Mouse (Mus musculus) telencephalon, adult 2 months (tissue): ENCODE measurements around the gene Klhl18.
"Not testable (repeated sequence)": the region's sequence is repeated elsewhere in the genome, so short reads cannot be mapped to it uniquely, and the experiment has no call there.

ENCODE experiments used
- DNase-seq: peaks from one replicate; pipeline ENCODE4 v3.0.0-alpha.2; 2011; ENCODE audit warnings: low read depth, low spot score

Gene Klhl18

DNA sequence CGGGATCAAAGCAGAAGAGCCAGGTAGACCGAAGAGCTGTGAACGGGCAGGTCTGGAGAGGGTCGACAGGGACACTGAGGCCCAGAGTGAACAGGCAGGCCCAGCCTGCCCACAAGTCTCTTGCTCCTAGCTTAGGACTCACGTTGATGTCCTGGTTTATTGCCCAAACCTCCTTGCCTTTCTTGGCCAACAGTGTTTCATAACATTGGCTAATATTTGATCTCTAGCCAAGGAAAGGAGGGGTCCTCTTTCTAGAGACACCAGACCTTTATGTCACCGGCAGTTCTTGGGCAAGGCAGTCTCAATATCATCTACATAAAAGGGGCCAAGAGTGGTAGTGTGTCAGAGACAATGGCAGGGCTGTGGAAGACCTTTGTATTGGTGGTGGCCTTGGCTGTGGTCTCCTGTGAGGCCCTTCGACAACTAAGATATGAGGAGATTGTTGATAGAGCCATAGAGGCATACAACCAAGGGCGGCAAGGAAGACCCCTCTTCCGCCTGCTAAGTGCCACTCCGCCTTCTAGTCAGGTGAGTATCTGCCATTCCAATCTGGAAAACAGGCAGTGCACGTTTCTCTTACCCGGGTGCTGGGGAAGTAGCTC is 56.9 kb downstream of the Klhl18 start, which contains the start of gene Ngp:
Ngp (plus strand) TSS at position 237 of the 602 bp plus-strand sequence.
- no peak for DNase-seq

DNA sequence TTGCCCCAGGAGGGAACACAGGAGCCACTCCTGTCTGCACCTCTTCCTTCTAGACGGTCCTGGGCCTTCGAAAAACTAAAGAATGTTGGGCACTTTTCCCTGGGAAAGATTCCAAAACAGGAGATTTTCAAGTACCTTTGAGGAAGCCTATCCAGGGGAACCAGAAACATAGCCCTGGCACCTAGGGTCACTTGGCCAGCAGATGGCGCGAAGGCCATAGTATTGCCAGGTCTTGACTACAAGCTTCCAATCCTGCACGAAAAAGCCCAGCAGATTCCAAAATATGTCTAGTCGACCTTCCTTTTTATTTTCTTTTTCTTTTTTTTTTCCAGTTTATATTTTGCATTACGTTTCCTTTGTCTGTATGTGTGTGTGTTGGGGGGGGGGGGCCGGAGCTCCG is 62.7 kb downstream of the Klhl18 start:
- DNase-seq: no peak

DNA sequence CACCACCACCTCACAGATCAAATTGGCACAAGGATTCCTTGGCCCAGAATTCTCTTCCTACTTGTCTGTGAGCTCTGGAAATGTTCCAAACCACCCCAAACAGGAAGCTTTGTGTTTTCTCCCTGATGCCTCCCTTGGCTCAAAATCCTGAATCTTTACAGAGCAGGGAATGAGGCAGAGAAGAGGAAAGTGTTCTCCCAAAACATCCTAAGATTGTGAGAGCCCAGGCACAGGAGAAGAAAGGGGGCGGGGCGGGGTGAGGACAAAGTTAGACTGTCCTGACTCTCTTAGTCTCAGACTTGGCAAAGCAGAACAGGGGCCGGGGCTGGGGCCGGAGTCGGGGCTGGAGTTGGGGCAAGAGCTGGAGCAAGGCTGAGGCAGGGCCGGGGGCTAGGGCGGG is 63.6 kb downstream of the Klhl18 start:
- DNase-seq: no peak

DNA sequence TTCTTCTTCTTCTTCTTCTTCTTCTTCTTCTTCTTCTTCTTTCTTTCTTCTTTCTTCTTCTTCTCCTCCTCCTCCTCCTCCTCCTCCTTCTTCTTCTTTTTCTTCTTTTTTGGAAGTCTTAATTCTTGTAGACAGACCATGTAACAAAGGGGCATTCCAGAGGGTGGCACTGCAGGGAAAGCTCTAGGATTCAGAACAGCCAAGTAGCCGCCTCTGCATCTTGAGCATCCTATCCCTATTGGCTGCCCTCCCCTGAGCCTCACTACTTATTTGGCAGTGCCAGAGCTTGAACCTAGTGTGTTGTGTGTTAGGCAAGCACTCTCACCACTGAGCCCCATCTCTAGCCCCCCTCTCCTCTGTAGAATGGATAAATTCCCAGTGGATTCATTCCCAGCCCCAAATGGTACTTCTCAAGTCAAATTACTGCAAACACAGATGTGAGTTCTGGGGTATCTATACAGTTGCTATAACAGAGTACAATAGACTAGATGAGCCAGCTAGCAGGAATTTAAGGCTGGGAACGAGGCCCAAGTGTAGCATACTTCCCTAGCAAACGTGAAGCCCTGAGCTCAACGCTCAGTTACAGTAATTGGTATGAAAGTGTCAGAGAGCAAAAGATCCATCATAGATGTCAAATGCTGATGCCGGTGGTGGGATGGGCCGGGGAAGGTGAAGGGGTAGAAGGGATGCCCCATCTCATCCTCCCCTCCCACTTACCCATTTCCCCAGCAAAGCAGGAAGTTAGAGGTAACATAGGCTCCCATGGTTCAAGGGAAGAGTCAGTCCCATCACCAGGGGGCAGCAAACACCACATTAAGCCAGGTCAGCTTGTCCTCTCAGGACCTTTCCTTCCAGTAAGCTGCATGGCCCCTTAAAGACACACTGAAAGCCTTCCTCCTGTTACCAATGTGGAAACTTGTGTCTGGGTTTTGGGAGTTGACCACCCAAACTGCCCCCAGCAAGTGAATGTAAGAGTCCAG is 65.3 kb downstream of the Klhl18 start:
- DNase-seq: peak; percentile 55

DNA sequence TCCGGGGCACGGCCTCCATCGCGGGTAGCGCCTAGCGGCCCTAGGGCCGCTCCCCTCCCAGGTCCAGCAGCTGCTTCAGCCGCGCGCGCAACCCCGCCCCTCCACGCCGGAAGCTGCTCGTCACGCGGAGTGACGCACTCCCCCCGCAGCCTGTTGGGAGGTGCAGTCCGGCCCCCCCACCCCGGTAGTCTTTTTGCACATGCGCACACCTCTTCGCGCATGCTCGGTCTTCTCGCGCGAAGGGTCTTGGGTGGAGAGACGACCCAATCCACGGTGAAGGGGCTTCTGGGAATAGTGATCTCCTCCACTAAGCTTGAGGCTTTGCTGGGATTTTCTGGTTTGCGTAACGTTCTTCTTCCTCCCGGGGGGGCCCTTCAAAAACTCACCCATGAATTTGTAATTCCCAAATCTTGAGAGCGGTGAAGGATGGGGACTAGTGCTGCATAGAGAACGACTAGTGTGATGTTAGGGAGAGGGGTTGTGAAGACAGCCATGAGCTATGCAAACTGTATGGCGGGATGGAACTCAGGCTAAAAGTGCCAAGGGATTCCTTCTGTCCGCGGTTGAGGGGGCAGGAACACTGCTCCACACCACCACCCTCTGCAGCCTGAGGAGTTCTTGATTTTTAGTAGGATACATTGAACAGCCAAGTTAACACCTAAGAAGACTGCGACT is 68.3 kb downstream of the Klhl18 start, which contains the start of gene Ptpn23:
Ptpn23 (minus strand) TSS at position 115 of the 675 bp plus-strand sequence.
- DNase-seq: peak; percentile 98

DNA sequence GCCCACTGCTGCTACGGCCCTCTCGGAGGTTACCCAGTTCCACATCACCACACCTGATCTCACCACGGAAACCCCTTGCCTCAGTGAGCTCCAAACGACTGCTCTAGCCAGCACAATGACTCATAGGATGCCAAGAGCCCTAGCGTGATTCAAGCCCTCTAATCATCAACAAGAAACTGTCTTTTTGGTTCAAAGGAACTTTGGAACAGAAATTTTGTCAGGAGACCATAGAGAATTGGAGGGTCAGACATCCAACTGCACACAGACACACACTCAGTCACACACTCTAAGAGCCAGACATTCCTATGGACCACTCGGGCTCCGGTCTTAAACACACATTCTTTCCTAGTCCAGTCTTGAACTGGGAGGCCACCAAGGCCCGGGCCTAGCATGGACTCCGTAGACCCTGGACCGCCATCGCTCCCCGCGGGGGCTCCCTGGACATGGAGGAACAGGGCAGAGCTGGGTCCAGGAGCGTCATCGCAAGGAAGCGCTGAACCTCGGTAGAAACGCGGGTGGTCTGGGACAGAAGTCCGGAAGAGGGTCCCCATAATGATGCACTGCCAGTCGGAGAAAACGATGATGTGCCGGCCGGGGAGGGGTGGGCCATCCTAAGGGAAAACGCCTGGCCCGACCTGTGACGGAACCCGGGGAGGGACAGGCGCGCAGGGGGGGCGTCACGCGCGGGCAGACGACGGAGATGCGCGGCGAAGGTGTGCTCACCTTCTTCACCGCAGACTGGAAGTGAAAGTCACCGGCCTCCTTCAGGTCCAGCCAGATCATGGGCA is 69.0 kb downstream of the Klhl18 start:
- DNase-seq: no peak

DNA sequence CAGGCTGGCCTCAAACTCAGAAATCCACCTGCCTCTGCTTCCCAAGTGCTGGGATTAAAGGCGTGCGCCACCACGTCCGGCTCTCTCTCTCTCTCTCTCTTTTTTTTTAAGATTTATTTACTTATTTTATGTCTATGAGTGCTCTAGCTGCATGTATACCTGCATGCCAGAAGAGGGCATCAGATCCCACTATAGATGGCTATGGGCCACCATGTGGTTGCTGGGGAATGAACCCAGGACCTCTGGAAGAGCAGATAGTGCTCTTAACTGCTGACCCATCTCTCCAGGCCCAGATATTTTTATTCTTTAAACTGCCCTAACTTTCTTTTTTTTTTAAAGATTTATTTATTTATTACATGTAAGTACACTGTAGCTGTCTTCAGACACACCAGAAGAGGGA is 73.3 kb downstream of the Klhl18 start:
- not testable (repeated sequence) for DNase-seq

DNA sequence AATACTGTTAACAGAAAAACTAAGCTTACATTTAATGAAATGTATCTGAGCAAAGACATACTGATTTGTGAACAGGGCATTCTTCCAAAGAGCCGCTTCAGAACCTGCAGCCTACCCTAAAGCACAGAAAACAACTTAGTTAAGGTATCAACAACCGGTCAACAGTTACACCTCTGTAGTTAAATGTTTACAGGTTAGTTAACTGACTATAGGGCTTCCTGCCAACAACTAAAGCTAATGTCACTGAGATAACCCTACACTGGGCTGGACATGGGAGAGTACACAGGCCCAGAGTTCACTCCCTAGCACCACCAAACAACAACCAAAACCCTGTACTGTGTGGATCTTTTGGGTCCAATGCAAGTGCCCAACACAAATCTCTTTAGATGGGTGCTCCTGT is 73.8 kb downstream of the Klhl18 start:
- DNase-seq: no peak

DNA sequence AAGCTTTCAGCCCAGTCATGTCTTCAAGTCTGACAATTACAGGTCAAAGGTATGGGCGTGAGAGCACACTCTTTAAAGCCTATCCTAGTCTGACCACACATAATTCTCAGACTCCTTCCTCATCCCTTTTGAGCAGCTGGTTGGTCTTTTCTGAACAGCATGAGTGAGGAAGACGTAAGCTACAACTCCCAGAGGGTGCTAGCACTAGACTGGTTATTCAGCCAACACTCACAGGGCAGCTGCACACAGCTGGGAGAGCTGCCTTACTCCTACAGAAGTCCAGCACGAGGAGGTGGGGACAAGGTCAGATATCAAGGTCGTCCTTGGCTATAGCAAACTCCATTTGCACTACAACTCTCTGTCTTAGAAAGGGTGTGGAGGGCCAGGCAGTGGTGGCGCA is 75.8 kb downstream of the Klhl18 start:
- DNase-seq: no peak

DNA sequence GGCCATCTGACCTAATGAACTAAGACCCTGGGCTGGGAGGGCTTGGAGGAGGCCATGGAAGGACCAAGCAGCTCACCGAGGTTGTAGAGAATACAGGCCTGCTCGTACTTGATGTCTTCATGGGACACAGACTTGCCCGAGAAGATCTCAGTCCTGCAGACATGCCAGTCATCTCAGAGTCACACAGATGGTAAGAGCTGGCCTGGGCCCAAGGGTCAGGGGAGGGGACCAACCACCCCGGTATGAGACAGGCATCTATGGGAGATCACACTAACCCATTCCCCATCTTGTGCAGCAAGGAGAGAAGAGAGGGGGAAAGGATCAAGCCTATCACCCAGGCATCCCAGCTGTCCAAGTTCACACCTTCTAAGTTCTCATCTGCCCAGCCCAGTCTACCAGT is 83.2 kb downstream of the Klhl18 start:
- no peak for DNase-seq

DNA sequence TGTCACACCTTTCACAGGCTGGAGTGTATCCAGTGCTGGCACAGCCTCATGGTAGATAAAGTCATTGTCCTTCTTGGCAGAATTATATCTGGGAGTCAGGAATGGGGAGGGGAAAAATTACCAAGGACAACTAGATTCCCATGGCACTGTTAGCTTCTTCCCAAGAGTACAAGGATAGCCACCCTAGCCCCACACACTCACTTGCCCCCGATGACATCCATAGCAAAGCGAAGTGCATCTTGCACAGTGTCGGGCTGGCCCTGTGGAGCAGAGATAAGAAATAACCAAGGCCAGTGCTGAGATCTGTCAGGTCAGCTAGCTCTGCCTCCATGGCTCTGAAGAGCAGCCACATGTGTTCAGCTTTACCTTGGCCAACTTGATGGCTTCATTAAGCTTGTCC is 85.7 kb downstream of the Klhl18 start:
- no peak for DNase-seq

DNA sequence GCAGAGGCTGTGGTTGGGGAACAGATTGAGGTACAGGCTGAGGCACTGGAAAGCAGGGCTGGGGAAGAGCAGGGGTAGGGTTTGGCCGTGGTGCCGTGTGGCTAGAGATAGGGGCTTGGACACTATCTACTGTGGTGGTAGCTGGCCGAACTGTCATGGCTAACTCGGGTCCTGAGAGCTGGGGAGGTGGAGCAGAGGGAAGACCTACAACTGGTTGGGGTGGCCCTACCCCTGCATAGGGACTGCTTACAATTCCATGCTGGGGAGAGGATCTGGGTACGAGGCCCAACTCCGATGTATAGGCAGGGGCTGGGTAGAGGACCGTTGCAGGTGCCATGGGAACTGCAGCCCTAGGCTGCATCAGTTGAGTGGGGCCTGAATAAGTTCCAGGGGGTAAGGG is 88.5 kb downstream of the Klhl18 start:
- no peak for DNase-seq

DNA sequence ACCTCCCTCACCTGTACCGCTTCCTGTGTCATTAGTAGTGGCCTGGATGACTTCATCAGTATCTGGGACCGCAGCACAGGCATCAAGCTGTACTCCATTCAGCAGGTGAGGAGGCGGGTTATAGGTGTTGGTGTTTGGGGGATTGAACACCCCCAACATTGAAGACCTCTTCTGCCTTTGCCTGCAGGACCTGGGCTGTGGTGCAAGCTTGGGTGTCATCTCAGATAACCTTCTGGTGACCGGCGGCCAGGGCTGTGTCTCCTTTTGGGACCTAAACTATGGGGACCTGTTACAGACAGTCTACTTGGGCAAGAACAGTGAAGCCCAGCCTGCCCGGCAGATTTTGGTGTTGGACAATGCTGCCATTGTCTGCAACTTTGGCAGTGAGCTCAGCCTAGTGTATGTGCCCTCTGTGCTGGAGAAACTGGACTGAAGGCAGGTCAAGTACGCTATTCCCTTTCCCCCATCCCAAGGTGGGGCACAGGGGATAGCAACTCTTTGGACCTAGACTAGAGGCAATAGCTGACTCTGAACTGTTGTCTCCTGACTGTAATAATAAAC is 92.0 kb downstream of the Klhl18 start:
- DNase-seq: no peak

DNA sequence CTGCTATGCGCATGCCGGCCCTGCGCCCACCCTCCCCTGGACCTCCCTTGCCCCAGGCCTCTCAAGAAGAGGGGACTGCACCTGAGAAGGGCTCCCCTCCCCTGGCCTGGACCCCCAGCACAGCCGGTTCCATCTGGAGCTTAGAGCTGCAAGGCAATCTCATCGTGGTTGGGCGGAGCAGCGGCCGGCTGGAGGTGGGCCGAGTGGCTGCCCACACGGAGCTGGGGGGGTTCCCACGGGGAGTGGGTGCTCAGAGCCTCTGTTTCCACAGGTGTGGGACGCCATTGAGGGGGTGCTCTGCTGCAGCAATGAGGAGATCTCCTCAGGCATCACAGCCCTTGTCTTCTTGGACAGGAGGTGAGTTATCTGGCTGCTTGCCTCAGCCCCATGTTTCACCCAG is 95.2 kb downstream of the Klhl18 start:
- no peak for DNase-seq

DNA sequence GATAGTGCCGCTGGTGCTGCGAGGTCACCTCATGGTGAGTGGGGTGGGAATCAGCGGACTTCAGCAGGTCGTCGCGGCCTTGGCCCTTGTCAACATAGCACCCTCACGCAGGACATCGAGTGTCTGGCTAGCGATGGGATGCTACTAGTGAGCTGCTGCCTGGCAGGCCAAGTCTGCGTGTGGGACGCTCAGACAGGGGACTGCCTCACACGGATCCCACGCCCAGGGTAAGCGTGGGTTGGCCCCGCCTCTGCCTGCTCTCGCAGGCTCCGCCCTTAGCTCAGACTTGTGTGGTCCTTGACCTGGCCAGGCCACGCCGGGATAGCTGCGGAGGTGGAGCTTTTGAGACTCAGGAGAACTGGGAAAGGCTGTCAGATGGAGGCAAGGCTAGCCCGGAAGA is 95.8 kb downstream of the Klhl18 start:
- no peak for DNase-seq

DNA sequence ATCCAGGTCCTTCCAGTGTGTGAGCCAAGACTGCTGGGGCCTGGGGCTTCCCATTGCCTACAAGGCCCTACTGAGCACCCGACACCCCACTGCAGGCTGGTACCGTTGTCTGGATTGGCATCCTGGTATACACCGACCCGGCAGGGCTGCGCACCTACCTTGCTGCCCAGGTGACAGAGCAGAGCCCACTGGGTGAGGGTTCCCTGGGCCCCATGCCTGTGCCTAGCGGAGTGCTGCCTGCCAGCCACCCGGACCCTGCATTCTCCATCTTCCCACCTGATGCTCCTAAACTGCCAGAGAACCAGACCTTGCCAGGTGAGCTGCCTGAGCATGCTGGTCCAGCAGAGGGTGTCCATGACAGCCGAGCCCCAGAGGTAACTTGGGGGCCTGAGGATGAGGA is 97.1 kb downstream of the Klhl18 start:
- DNase-seq: no peak

DNA sequence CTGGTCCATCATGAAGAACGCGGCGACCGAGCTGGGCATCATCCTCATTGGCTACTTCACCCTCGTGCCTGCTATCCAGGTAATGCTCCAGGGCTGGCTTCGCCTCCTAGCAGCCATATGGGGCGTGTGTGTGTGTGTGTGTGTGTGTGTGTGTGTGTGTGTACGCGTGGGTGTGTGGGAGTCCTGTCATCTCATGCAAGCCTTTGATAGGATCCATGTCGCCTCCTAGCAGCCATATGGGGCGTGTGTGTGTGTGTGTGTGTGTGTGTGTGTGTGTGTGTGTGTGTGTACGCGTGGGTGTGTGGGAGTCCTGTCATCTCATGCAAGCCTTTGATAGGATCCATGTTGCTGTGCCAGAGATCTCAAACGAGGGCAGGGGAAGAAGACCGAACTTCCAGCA is 98.8 kb downstream of the Klhl18 start:
- DNase-seq: peak; percentile 21
